20 mouse cellular contexts compared by ENCODE assay signal in the genomic region with DNA sequence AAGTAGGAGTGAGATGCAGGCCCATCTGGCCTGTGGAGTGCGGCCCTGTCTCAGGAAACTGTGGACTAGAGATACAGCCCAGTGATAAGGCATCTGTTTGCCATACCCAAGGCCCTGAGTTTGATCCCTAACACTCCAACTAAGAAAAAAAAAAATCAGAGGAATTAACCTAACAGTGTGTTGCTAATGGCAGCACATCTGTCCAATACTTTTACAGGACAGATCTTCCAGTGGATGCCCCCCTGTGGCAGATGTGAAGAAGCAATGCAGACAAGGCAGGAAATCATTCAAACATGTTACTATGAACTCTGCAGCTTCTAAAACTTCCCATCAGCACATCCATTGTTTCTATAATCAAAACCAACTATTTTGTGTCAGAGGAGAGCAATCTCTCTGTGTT. TPM values are rescaled to one million over a fixed set of nuclear protein-coding genes. Genes with fewer than 3 reads are reported as not detected.
DNase-seq lines count a peak whose midpoint lies in the region; ATAC-seq and TF ChIP-seq lines count a peak whose summit lies in the region.
"Had no signal": no experiment of that assay in that cellular context is flagged by ENCODE, and none has a peak within 500 bp of the region (broad histone marks: within the 10 kb centered on the region; RNA-seq: fewer than 3 reads in every experiment).

No protein-coding gene starts in this region.

- no peak overlapping the region for H3K27ac ChIP-seq in forebrain, embryonic 11.5 days (ENCODE audit: low read depth, low read length)
- H3K27ac ChIP-seq in forebrain, postnatal 0 days (ENCODE audit: low read depth, low read length), result no peak overlapping the region
- no peak overlapping the region for H3K27ac ChIP-seq in layer of hippocampus, adult 2 months
- H3K27ac ChIP-seq in CH12.LX (ENCODE audit: insufficient read depth, low read depth), result no peak overlapping the region
- H3K27ac ChIP-seq: hindbrain, embryonic 15.5 days; lung, embryonic 15.5 days; midbrain, embryonic 15.5 days; neural tube, embryonic 15.5 days had no signal

- no peaks in the 10 kb centered on the region for H3K4me1 ChIP-seq in forebrain, embryonic 11.5 days (replicated peaks; ENCODE audit: control insufficient read depth, insufficient read depth, low read length)
- no peaks in the 10 kb centered on the region for H3K4me1 ChIP-seq in forebrain, postnatal 0 days (ENCODE audit: insufficient read depth)
- H3K4me1 ChIP-seq in CH12.LX (ENCODE audit: control insufficient read depth in 1 of 2, insufficient read depth in 2 of 2), result no peaks in the 10 kb centered on the region
- H3K4me1 ChIP-seq: hindbrain, embryonic 15.5 days; lung, embryonic 15.5 days; midbrain, embryonic 15.5 days; neural tube, embryonic 15.5 days had no signal

- H3K36me3 ChIP-seq in forebrain, embryonic 11.5 days (ENCODE audit: control insufficient read depth, insufficient read depth, low read length), result no peaks in the 10 kb centered on the region
- H3K36me3 ChIP-seq in forebrain, postnatal 0 days (ENCODE audit: insufficient read depth), result no peaks in the 10 kb centered on the region
- no peaks in the 10 kb centered on the region for H3K36me3 ChIP-seq in CH12.LX (replicated peaks in 1 of 2; ENCODE audit: control insufficient read depth in 1 of 2, insufficient read depth in 1 of 2, low read length in 1 of 2)
- H3K36me3 ChIP-seq: hindbrain, embryonic 15.5 days; lung, embryonic 15.5 days; midbrain, embryonic 15.5 days; neural tube, embryonic 15.5 days had no signal

- TF ChIP-seq RAD21 in CH12.LX (IDR thresholded peaks at IDR 0.05; ENCODE audit: low read depth, low read length), result peak; percentile 55

- peak; percentile 23 for DNase-seq in forebrain, embryonic 11.5 days (ENCODE audit: low spot score)
- DNase-seq in forebrain, postnatal 0 days, result no peak
- no peak for DNase-seq in layer of hippocampus, adult 2 months (ENCODE audit: low spot score in 2 of 2)
- DNase-seq in layer of hippocampus, postnatal 14 days (ENCODE audit: low spot score in 2 of 2), result no peak
- peak; percentile 12 for DNase-seq in CH12.LX (ENCODE audit: extremely low read depth)
- no peak for DNase-seq in urinary bladder, postnatal 14 days (ENCODE audit: low spot score)
- DNase-seq in right cerebral cortex, postnatal 4 days, result no peak
- DNase-seq: cerebellum, adult 18-20 months; cerebellum, postnatal 25 days; gastrocnemius, postnatal 36 days; kidney, adult 11 months; left cerebral cortex, postnatal 4 days; right cerebral cortex, postnatal 14 days had no signal

- H3K4me3 ChIP-seq in forebrain, embryonic 11.5 days (ENCODE audit: low read depth, low read length), result no peak overlapping the region
- H3K4me3 ChIP-seq in forebrain, postnatal 0 days (ENCODE audit: low read depth, low read length), result no peak overlapping the region
- no peak overlapping the region for H3K4me3 ChIP-seq in layer of hippocampus, adult 2 months
- no peak overlapping the region for H3K4me3 ChIP-seq in CH12.LX (replicated peaks in 1 of 3; ENCODE audit: low read depth in 2 of 3, low read length in 2 of 3, poor library complexity in 1 of 3)
- H3K4me3 ChIP-seq: hindbrain, embryonic 15.5 days; lung, embryonic 15.5 days; midbrain, embryonic 15.5 days; neural tube, embryonic 15.5 days had no signal

- dilution Hi-C loops in CH12.LX (cut with MboI; ENCODE audit: extremely low pct_ligation_motif_present, extremely low pct_unique_long_range_greater_than_20kb, low sequenced_read_pairs), result no loop called here

- TF ChIP-seq EP300 in CH12.LX (IDR thresholded peaks at IDR 0.05; ENCODE audit: low read length), result no peak

- no peaks in the 10 kb centered on the region for H3K27me3 ChIP-seq in forebrain, embryonic 11.5 days (ENCODE audit: control insufficient read depth, insufficient read depth, low read length)
- H3K27me3 ChIP-seq in forebrain, postnatal 0 days (ENCODE audit: insufficient read depth, low read length), result no peaks in the 10 kb centered on the region
- H3K27me3 ChIP-seq in CH12.LX (replicated peaks), result no peaks in the 10 kb centered on the region
- H3K27me3 ChIP-seq: hindbrain, embryonic 15.5 days; lung, embryonic 15.5 days; midbrain, embryonic 15.5 days; neural tube, embryonic 15.5 days had no signal

- H3K4me2 ChIP-seq in forebrain, embryonic 11.5 days (ENCODE audit: low read depth, low read length, severe bottlenecking), result no peak overlapping the region
- no peak overlapping the region for H3K4me2 ChIP-seq in forebrain, postnatal 0 days (ENCODE audit: low read depth)
- H3K4me2 ChIP-seq in CH12.LX (ENCODE audit: insufficient read depth, low read depth, poor library complexity, severe bottlenecking), result no peak overlapping the region
- H3K4me2 ChIP-seq: heart, embryonic 11.5 days; hindbrain, embryonic 15.5 days; lung, embryonic 15.5 days; midbrain, embryonic 15.5 days; neural tube, embryonic 15.5 days had no signal

- H3K79me2 ChIP-seq in CH12.LX (replicated peaks; ENCODE audit: control insufficient read depth, extremely low read depth, insufficient read depth, poor library complexity, severe bottlenecking), result no peaks in the 10 kb centered on the region

- no peak for ATAC-seq in forebrain, embryonic 11.5 days (replicated peaks; ENCODE audit: low FRiP score)
- no peak for ATAC-seq in forebrain, postnatal 0 days
- peak; percentile 55; the same call in 1 of the 2 replicates for ATAC-seq in megakaryocyte progenitor cell, adult 5-6 weeks (replicated peaks; ENCODE audit: poor library complexity)
- ATAC-seq: forebrain, embryonic 14.5 days; midbrain, embryonic 15.5 days had no signal

- no peaks in the 10 kb centered on the region; the same call in 1 of the 2 replicates for H3K9me3 ChIP-seq in forebrain, embryonic 11.5 days (ENCODE audit: control insufficient read depth, low read length)
- no peaks in the 10 kb centered on the region for H3K9me3 ChIP-seq in forebrain, postnatal 0 days (ENCODE audit: low read length)
- H3K9me3 ChIP-seq in CH12.LX (replicated peaks; ENCODE audit: low read length), result peaks cover 2% of the 10 kb centered on the region
- H3K9me3 ChIP-seq: hindbrain, embryonic 15.5 days; lung, embryonic 15.5 days; midbrain, embryonic 15.5 days; neural tube, embryonic 15.5 days had no signal

- WGBS in forebrain, embryonic 11.5 days, result 89% methylated on average over 1 of the region's 1 CpGs
- 96% methylated on average over 1 of the region's 1 CpGs for WGBS in forebrain, postnatal 0 days

- no peak for TF ChIP-seq POLR2A in CH12.LX (IDR thresholded peaks at IDR 0.05; ENCODE audit: low read depth, low read length)

- no peak for TF ChIP-seq CTCF in forebrain, postnatal 0 days (IDR thresholded peaks at IDR 0.05; ENCODE audit: low read depth)
- peak; percentile 31 for TF ChIP-seq CTCF in layer of hippocampus, adult 2 months (conservative IDR thresholded peaks at IDR 0.05)
- peak; percentile 31 to 71; a peak in 2 of 4 replicates for TF ChIP-seq CTCF in CH12.LX (conservative IDR thresholded peaks at IDR 0.05 in 1 of 2, IDR thresholded peaks at IDR 0.05 in 1 of 2; ENCODE audit: low read depth in 2 of 2, low read length in 2 of 2)

- no peak overlapping the region for H3K9ac ChIP-seq in forebrain, embryonic 11.5 days (ENCODE audit: low read length)
- no peak overlapping the region for H3K9ac ChIP-seq in forebrain, postnatal 0 days
- H3K9ac ChIP-seq in CH12.LX (ENCODE audit: insufficient read depth, low read depth), result no peak overlapping the region
- H3K9ac ChIP-seq: hindbrain, embryonic 15.5 days; lung, embryonic 15.5 days; midbrain, embryonic 15.5 days; neural tube, embryonic 15.5 days had no signal

- in situ Hi-C loops in CH12.LX (cut with MboI; ENCODE audit: low pct_ligation_motif_present, low pct_unique_long_range_greater_than_20kb, low sequenced_read_pairs), result no loop called here

TF ChIP-seq in CH12.LX, 34 proteins besides CTCF, POLR2A, EP300 and RAD21:
- TF ChIP-seq TBP (conservative IDR thresholded peaks at IDR 0.05; ENCODE audit: low read depth, low read length) (no peak), SMC3 (IDR thresholded peaks at IDR 0.05; ENCODE audit: low read depth, low read length) (peak; percentile 79)

RNA-seq across cellular contexts. Expression of a gene that starts 33.1 kb away (rescaled TPM):
- 3.0 and 4.6 TPM in 2 replicates for polyA plus RNA-seq in forebrain, embryonic 11.5 days (2014; fragmentation: Nextera tagmentation; extraction: Ambion mirVana)
- 1.2 and 2.8 TPM in 2 replicates for total RNA-seq in forebrain, postnatal 0 days (2014; rRNA removed)
- polyA plus RNA-seq in forebrain, postnatal 0 days (2015; fragmentation: Nextera tagmentation; extraction: Ambion mirVana), result 1.6 and 2.4 TPM in 2 replicates
- total RNA-seq in layer of hippocampus, adult 2 months (2021), result 1 to 10 TPM; 1.4 to 1.6 TPM
- total RNA-seq in layer of hippocampus, postnatal 14 days (2021), result 1 to 10 TPM; 1.2 to 2.6 TPM
- 0.64 and 0.80 TPM in 2 replicates for total RNA-seq in CH12.LX (2012; rRNA removed)
- total RNA-seq in CH12.LX (2014; rRNA removed), result 0.34 and 0.38 TPM in 2 replicates
- polyA plus RNA-seq in CH12.LX (2012; ENCODE audit: insufficient read length, low read depth), result 1.1 and 2.4 TPM in 2 replicates
- 11.6 and 14.7 TPM in 2 replicates for total RNA-seq in megakaryocyte progenitor cell, adult 5-6 weeks (2015)
- total RNA-seq in megakaryocyte progenitor cell, adult 5-6 weeks (2017), result 10.3 and 15.2 TPM in 2 replicates

Comparison
In these comparisons a context has a peak if more than half of its experiments do, and no peak if none do; other contexts are left out.
1. DNase-seq: peak in forebrain, embryonic 11.5 days (single experiment) and CH12.LX (single experiment); none in forebrain, postnatal 0 days (single experiment), layer of hippocampus, adult 2 months (0 of 2), layer of hippocampus, postnatal 14 days (0 of 2), urinary bladder, postnatal 14 days (single experiment) and right cerebral cortex, postnatal 4 days (single experiment).